Mouse (Mus musculus): Measurements from ENCODE around the gene Pmpca.

Gene Pmpca

DNA sequence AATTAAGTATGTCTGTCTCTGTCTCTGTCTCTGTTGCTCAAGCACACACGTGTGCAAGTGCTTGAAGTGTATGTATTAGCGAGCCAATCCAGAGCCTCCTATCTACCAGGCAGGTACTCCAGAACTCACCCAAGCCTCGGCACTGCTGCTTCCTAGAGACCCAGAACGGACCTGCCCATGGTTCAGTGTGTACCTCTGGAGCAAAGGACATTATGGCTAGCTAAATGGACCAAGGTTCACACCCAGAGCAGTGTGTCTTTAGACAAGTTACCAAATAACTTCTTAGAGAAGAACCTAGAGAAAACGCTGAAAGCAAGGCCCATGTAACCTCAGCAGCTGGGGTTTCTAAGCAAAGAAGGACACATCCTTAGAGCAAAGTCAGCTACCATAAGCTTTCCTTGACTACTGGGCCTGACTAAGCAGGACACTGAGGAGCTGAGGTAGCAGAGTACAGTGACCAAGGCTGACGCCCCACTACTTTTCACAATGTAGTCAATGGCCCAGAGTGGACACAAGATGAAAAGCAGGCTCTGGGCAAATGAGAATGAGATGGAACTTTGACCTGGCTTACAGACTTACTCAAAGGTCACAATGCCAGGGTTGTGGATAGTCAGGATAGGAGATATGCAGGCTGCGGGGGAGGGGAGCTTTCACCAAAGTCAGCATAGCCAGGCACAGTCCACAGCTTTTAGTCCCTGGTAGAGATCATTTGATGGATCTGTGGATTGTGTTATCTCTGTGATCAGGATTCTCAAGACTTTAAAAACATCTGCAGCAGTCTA, 45.8 kb downstream of the Pmpca start:
- DNase-seq = no peak

DNA sequence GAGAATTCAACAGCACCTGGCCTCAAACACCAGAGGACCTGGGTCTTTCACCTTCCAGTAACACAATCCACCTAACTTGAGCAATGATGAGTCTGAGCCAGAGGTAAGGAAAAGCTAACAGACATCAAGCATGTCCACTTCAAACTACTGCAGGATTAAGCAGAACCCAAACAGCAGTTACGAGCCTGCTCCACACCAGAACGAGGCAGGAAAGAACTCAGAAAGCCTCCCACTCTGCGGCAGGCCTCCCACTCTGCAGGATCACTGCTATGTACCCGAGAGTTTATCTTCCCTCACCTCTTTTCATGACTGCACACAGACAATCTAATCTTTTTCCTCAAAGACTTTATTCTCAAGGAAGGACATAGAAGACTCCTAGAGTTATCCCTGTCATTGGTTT, 48.1 kb downstream of the Pmpca start:
- DNase-seq = no peak

DNA sequence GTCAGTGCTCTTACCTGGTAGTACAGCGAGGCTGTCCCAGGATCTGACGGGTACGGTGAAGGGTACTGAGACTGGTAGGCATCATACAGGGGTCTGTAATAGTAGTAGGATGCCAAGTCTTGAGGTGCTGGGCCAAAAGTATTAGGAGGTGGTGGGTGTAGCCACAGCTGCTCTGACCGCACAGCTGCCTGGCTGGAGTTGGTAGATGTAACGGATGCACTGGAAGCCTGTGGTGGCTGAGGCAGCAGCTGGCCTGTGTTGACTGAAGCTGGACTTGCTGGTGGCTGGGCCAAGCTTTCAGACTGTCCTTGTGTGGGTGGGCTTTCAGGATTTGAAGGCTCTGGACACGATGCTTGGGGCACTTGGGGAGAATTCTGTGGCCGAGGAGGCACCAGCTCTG, 49.2 kb downstream of the Pmpca start:
- DNase-seq = no peak

DNA sequence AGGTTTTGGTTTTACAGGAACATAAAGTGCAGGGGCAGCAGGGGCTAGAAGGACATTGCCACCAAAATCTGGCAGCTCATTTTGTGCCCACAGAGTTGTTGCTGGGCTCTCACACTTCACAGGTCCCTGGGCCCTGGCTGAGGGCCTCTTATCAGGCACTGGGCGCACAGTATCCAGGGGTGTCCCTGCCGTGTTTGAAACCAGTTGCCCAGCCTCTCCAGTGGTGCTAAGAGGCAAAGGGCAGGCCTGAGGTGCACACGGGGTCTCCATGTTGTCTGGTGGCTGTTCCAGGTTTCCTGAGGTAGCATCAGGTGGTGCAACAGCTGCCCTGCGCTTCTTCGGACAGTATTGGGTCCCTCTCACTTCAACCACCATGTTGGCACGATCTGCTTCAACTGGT, 50.5 kb downstream of the Pmpca start:
- no peak for DNase-seq

DNA sequence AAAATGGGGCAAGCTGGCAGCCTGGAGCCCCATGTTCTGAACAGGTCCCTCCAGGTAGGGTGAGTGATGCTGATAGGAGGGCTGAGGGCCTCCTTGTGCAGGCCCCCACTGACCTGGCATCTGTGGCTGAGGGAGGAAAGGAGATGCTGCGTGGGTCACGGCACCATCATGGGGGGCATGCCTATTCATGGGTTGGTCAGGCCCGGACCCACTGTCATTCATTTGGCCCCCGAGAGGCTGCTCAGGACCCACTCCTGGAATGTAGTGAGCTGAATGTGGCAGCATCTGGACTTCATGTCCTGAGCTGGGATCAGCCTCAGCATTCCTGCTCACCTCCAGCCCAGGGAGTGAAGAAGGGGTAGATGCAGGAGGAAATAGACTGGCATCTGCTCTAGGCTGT, 52.1 kb downstream of the Pmpca start:
- no peak for DNase-seq

DNA sequence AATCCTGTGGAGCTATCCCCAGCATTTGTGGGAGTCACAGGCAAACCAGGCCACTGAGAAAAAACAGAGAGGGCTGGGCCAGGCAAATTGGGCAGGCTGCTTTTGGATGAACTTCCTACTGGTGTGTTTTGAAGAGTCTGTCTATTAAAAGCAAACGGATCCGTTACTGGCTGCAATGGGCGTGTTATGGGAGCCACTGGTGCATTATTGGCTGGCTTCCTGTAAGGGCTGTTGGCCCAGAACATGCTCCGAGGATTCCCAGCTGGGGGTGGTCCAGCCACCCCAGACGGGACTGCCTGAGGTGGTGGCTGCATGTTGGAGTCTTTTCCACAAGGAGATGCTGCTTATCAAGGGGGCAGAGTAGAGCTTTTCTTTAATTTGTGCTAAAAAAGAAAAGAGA, 52.5 kb downstream of the Pmpca start:
- no peak for DNase-seq

DNA sequence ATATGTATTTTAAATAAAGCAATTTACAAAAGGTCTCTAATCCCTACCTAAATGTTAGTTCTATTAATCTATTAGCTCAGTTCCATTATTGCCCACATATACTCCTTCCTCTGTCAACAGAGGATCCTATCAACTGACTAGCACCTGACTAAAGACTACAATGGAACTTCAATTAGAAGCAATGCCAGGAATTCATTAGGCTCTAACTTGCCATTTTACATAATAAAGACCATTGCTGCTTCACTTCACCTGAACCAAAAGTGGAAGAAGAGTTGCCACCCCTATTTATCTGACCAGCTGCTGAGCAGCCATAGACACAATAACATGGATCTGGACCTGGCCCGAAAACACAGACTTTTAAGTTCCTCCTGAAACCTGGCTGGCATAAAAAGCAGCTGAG, 53.7 kb downstream of the Pmpca start:
- DNase-seq = no peak

DNA sequence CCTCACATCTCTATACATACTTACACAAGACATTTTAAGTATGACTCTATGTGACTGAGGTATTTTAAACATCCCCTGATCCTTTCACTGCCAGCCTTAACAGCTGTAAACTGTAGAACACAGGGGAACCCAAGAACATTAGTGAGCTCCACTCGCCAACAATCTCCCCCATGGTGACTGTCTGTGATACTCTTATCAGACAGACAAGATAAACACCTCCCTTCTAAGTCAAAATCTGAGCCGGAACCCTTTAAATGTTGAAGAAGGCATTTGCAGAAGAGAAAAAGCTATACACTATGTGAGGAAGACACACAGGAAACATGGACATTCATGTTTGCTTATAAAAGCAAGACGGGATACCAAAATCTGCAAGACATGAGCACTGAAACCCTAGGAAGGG, 54.7 kb downstream of the Pmpca start:
- DNase-seq = no peak

DNA sequence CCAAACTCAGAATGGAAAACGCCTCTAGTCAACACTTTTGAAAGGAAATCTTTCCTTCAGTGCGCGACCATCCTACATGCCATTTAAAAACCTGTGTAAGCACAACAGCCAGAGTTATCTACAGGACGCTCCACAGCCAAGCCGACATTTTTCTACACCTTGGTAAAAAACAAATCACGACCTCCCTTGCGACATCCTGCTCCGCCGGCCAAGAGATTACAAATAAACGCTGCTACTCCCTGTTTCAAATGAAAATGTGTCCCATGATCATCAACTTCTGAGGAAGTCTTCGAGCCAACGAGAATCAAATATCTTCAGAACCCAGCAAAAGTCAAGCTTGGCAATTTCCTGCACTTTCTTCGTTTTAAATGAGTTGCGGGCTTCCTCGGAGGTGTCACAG, 55.2 kb downstream of the Pmpca start:
- DNase-seq = no peak

DNA sequence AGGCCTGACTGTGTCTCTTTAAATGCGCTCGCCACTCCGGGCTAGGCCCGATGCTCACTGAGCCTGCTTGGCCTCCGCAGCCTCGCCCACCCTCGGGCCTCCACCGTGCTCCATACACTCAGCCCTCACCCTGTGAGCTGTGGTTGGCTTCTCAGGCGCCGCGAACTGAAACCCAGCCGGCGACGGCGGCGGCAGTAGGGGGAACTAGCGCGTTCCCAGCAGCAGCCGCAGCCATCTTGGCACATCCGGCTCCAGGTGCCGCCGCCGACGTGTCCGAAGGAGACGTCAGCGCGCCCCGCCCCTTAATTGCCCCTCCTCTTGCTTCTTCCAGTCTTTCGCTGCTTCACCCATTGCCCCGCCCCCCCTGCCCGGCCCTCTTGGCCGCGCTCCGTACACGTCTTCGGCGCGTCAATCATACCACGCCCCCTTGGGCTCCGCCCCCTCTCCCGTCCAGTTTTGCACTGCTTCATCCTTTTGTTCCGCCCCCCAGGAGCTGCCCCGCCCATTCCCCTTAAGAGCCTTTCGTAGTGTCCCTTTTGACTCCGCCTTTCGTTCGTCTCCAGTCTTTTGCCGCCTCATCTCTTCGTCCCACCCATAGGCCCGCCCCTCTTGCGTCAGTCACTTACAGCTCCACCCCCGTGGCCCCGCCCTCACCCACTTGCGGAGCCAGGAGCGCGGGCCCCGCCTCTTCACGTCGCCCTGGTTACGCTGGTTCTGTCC, 56.0 kb downstream of the Pmpca start, which contains the start of gene Sec16a:
Gene Sec16a, minus strand, starts transcription at position 271 of the 720 bp plus-strand sequence.
- peak; percentile 100 for DNase-seq

DNA sequence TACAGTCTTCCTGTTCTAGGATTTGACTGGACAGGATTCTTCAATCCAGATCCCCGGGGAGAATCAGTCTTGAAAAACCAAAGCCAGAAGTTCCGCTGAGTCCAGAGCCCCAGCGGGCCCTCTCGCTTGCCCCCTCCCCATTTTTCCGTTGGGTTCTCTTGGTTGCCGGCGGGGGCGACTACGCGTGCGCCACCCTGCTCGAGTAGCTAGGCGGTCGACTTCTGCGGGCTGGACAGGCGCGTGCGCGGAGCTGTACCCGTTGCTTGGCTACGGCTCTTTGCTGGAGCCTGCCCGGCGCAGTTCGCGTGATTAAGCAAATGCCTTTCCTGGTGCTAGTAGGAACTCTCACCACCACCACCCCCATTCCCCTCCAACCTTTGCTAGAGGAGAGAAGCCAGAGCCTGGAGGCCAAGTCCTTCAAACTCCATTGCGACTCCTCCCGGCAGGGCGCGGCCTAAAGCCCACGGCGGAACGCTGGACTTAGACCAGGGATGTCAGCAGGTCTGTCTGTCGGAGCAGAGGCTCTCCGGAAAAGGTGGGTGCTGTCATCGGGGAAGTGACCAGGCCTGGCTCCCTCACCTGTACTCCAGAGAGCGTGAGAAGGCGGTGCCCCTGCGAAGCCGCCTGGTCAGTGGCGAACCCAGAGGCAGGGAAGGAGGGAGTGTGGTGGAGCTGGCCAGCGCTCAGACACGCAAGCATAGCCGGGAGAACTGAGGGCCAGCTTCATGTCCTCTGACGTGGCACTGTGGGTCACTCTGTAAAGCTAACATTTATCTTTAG, 56.7 kb downstream of the Pmpca start:
- DNase-seq = peak in 1 of 2 experiments; percentile 90

DNA sequence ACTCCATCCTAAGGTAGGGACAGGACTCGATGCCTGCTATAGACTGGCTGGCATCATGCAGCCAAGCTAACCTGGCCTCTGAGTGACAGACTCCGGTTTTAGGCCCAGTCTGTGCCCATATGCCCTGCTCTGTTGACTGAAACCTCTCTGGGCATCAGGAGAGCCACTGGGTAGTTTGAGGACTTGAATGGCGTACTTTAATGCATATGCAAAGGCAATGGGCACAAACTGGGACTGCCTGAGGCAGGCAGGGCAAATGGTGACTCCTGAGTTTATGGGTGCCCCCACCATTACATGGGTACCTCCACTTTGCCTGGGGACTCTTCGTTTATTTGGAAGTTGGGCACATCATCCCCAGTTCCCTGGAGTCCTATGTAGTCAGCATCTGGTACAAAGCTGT, 57.5 kb downstream of the Pmpca start:
- no peak for DNase-seq
